Mouse (Mus musculus) adrenal gland, adult 2 months (tissue): Measurements from ENCODE around the gene Dio3. TPM values are rescaled to one million over a fixed set of nuclear protein-coding genes. Genes with fewer than 3 reads are reported as not detected.

Experiments
- microRNA-seq, 2 experiments: library from miRNA; unstranded; fragments of <30 nt; microRNA quantifications; one replicate each; pipeline ENCODE4 v1.2.0; 2021
- polyA plus RNA-seq: library from polyadenylated mRNA; depleted of rRNA; stranded (reverse); fragments of >200 nt; gene quantifications from 2 replicates; pipeline ENCODE4 v1.2.3, GENCODE M21; 2012; rRNA removed
- total RNA-seq, 2 experiments: library from RNA; stranded (reverse); gene quantifications; 2 replicates each; pipeline ENCODE4 v1.2.3; 2021

The Dio3 gene
- total and polyA plus RNA-seq, 3 experiments, result 0.58 to 2.6 (median 2.3) TPM

Small RNAs within 50 kb of the gene (microRNA-seq; reads per million reads assigned to microRNA genes)
- gene Mir1247, result 38.5 to 40.2 reads per million in 2 experiments

Other genes starting within 250 kb of the Dio3 start
- gene Ppp2r5c, start 168.1 kb downstream of the Dio3 start, total RNA-seq, result 100 to 1,000 TPM; 112 to 118 TPM
- gene Ppp2r5c, start 168.1 kb downstream of the Dio3 start, polyA plus RNA-seq, result 12.8 and 14.8 TPM in 2 replicates